Mouse (Mus musculus) stomach, embryonic 16.5 days (tissue): ENCODE results near the gene Aig1. TPM values are rescaled to one million over a fixed set of nuclear protein-coding genes. Genes with fewer than 3 reads are reported as not detected.

ENCODE experiments used
- ATAC-seq: fragments of 200-750 bp; cut with Nextera tagmentation; 2 replicates; pipeline ENCODE4 v1.8.0; 2017; ENCODE audit warnings: moderate number of reproducible peaks, moderate TSS enrichment; ENCODE audit not compliant: insufficient read depth, low FRiP score
- H3K27ac ChIP-seq: fragments of 300-500 bp; sonication (generic); 2 replicates; pipeline ENCODE4 v1.5.1; 2014; ENCODE audit warnings: low read length
- H3K27me3 ChIP-seq: fragments of 300-500 bp; sonication (generic); 2 replicates; pipeline ENCODE4 v1.6.1; 2014; ENCODE audit warnings: low read length, control low read depth, mixed read lengths; ENCODE audit not compliant: control insufficient read depth, insufficient read depth
- H3K36me3 ChIP-seq: fragments of 300-500 bp; sonication (generic); 2 replicates; pipeline ENCODE4 v1.6.1; 2014; ENCODE audit warnings: low read length; ENCODE audit not compliant: control insufficient read depth, insufficient read depth
- H3K4me1 ChIP-seq: fragments of 300-500 bp; sonication (generic); 2 replicates; pipeline ENCODE4 v1.6.1; 2014; ENCODE audit warnings: low read length, control low read depth, mixed read lengths; ENCODE audit not compliant: control insufficient read depth, insufficient read depth
- H3K4me2 ChIP-seq: fragments of 300-500 bp; sonication (generic); 2 replicates; pipeline ENCODE4 v1.6.1; 2014; ENCODE audit warnings: low read depth, low read length, mixed read lengths
- H3K4me3 ChIP-seq: fragments of 300-500 bp; sonication (generic); replicated peaks from 2 replicates; pipeline ENCODE4 v1.5.1; 2014; ENCODE audit warnings: mild to moderate bottlenecking, low read length
- H3K9ac ChIP-seq: fragments of 300-500 bp; sonication (generic); 2 replicates; pipeline ENCODE4 v1.6.1; 2014; ENCODE audit warnings: low read length
- H3K9me3 ChIP-seq: fragments of 300-500 bp; sonication (generic); replicated peaks from 2 replicates; pipeline ENCODE4 v1.6.1; 2016; ENCODE audit warnings: low read length, control low read depth; ENCODE audit not compliant: control insufficient read depth
- WGBS: fragments of 180-500 bp; shearing (Covaris S2); extraction: QIAGEN DNeasy Blood & Tissue Kit; methylation state at CpG from one replicate; pipeline ENCODE4 v1.1.7; 2014; 5-methylcytosine and 5-hydroxymethylcytosine counted together
- polyA plus RNA-seq: library from polyadenylated mRNA; unstranded; fragments of >200 nt; fragmentation: Nextera tagmentation; extraction: Ambion mirVana; gene quantifications from 2 replicates; pipeline ENCODE4 v1.2.1, GENCODE M21; 2015

Gene Aig1
- polyA plus RNA-seq, 1 experiment from 2014 or later = 39.4 TPM

GRCm38 (mm10) chr10:13837709-13838456 lies 30.9 kb downstream of the Aig1 start:
- no peak for ATAC-seq
- H3K4me1 ChIP-seq = peaks cover 3% of the 10 kb centered on the region; the same call in 1 of the 2 replicates
- no peak overlapping the region for H3K9ac ChIP-seq
- no peak overlapping the region for H3K4me2 ChIP-seq
- no peaks in the 10 kb centered on the region for H3K9me3 ChIP-seq
- WGBS = 84% methylated on average over 21 of the region's 21 CpGs
- no peak overlapping the region for H3K27ac ChIP-seq
- H3K4me3 ChIP-seq = no peak overlapping the region
- no peaks in the 10 kb centered on the region for H3K27me3 ChIP-seq
- no peaks in the 10 kb centered on the region for H3K36me3 ChIP-seq

DNA sequence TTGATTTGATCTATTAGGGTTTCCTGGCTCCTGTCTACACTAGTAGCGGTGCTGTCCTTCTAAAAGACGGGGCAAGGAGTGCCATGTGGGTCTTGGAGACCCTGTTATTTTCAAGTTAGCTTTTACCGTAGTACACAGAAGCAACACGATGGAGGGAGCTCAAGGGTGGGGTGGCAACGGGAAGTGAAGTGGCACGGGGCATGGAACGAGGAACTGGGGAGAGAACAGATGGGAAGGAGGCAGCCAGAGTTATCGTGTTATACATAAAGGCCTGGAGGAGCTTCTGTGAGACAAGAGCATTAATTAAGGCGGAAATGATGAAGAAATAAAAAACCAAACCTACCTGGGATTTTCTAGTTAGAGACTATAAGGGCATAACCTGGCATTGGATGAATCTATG lies 31.8 kb downstream of the Aig1 start:
- WGBS = 85% methylated on average over 9 of the region's 9 CpGs
- H3K27me3 ChIP-seq = no peaks in the 10 kb centered on the region
- no peaks in the 10 kb centered on the region for H3K9me3 ChIP-seq
- no peak for ATAC-seq
- no peak overlapping the region for H3K4me3 ChIP-seq
- H3K27ac ChIP-seq = no peak overlapping the region
- no peak overlapping the region for H3K4me2 ChIP-seq
- no peak overlapping the region for H3K9ac ChIP-seq
- H3K36me3 ChIP-seq = no peaks in the 10 kb centered on the region
- H3K4me1 ChIP-seq = peaks cover 7% of the 10 kb centered on the region

DNA sequence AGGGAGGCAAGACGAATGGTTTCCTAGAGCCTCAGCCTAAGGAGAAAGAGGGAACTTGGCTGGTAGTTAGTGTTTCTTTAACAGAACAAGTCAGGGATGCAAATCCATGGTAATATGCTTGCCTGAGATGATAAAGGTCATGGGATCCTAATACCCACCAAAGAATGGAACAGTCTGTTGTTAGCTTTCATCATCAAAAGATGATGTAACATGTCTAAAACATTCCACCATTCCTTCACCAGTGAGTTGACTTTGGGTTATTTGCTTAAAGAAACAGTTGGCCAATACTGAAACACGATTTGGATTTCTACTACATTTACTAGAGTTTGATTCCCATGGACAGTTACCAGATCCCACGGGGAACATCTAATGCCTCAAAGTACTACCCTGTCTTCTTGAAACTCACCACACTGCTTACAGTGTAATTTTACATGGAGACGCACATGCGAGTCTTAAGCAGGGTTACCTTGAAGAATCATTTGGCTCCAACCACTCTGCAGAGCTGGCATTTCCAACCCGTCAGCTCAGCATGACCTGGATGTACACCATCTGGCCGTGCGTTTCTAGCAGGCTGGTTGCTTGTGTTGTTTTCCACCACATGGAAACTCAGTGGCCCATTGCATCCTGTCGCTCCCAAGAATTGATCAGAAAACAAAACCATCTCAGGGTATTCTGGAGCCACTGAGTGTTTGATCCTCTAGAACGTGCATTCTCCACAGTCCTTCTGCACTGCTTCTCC lies 32.9 kb downstream of the Aig1 start:
- H3K4me1 ChIP-seq = peaks cover 7% of the 10 kb centered on the region
- no peaks in the 10 kb centered on the region for H3K9me3 ChIP-seq
- H3K27me3 ChIP-seq = no peaks in the 10 kb centered on the region
- H3K4me3 ChIP-seq = no peak overlapping the region
- H3K36me3 ChIP-seq = no peaks in the 10 kb centered on the region
- no peak for ATAC-seq
- no peak overlapping the region for H3K9ac ChIP-seq
- no peak overlapping the region for H3K27ac ChIP-seq
- no peak overlapping the region for H3K4me2 ChIP-seq
- WGBS = 83% methylated on average over 10 of the region's 10 CpGs

DNA sequence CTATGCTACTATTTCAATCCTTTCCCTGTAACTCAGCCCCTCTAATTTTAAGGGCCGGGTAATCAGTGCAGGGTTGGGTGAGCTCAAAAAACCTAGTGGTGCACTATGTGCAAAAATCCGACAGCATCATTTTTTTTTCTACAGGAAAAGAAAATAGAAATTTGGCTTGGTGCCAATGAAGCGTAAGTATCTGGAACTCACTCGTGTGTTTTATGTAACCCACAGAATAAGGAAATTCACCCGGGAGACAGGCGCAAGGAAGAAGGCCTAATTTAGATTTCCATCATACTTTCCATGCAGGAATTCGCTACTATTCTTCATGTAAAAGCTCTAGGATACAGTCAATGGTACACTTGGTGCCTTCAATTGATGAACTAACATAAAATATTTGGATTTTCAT lies 34.7 kb downstream of the Aig1 start:
- Histone ChIP-seq H3K27me3 (no peaks in the 10 kb centered on the region), H3K4me3 (no peak overlapping the region), H3K4me2 (no peak overlapping the region), H3K4me1 (peaks cover 7% of the 10 kb centered on the region), H3K36me3 (no peaks in the 10 kb centered on the region), H3K9me3 (no peaks in the 10 kb centered on the region), H3K9ac (no peak overlapping the region), H3K27ac (no peak overlapping the region)
- no peak for ATAC-seq
- WGBS = 58% methylated on average over 7 of the region's 7 CpGs

- no peak overlapping the region for H3K4me3 ChIP-seq
- peaks cover 7% of the 10 kb centered on the region for H3K4me1 ChIP-seq
- no peak overlapping the region for H3K4me2 ChIP-seq
- H3K9ac ChIP-seq = no peak overlapping the region
- no peak overlapping the region for H3K27ac ChIP-seq
- no peaks in the 10 kb centered on the region for H3K9me3 ChIP-seq
- 89% methylated on average over 12 of the region's 12 CpGs for WGBS
- H3K27me3 ChIP-seq = no peaks in the 10 kb centered on the region
- H3K36me3 ChIP-seq = no peaks in the 10 kb centered on the region
- ATAC-seq = no peak
Measured at GRCm38 (mm10) chr10:13833066-13833566, 35.7 kb downstream of the Aig1 start.

DNA sequence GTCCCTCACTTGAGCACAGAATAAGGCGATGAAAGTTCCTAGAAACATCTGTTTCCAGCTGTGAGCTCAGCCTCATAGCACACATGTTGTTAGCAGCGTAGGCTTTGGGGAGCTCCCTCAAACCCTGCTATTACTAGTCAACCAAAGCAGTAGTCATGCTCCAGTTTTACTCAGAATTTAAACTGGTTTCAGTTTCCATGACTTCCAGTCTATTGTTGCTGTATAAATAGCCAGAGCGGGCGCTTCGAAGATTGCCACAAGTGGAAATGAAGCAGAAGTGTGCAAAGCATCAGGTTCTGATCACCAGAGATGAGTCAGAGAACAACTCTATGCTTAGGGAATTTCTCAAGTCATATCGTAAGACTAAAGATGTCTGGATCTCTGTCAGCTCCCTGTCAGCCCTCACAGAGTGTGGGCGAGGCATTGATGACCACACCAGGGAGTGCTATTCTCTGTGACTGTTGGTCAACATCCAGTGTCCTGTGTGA lies 36.2 kb downstream of the Aig1 start:
- H3K27me3 ChIP-seq = no peaks in the 10 kb centered on the region
- H3K9ac ChIP-seq = no peak overlapping the region
- ATAC-seq = peak; percentile 58; the same call in 1 of the 2 replicates
- no peaks in the 10 kb centered on the region for H3K36me3 ChIP-seq
- 71% methylated on average over 7 of the region's 7 CpGs for WGBS
- H3K4me3 ChIP-seq = no peak overlapping the region
- no peaks in the 10 kb centered on the region for H3K9me3 ChIP-seq
- no peak overlapping the region for H3K27ac ChIP-seq
- H3K4me1 ChIP-seq = peaks cover 7% of the 10 kb centered on the region
- 0 out of 2 replicates have a peak overlapping the region, but pooled peaks have one; percentile 22 for H3K4me2 ChIP-seq

- H3K27me3 ChIP-seq = no peaks in the 10 kb centered on the region
- WGBS = 93% methylated on average over 8 of the region's 8 CpGs
- H3K36me3 ChIP-seq = no peaks in the 10 kb centered on the region
- H3K4me2 ChIP-seq = no peak overlapping the region
- H3K4me1 ChIP-seq = no peaks in the 10 kb centered on the region
- no peak for ATAC-seq
- no peak overlapping the region for H3K27ac ChIP-seq
- no peak overlapping the region for H3K4me3 ChIP-seq
- H3K9me3 ChIP-seq = no peaks in the 10 kb centered on the region
- H3K9ac ChIP-seq = no peak overlapping the region
Measured at GRCm38 (mm10) chr10:13827150-13827549, 41.6 kb downstream of the Aig1 start.

DNA sequence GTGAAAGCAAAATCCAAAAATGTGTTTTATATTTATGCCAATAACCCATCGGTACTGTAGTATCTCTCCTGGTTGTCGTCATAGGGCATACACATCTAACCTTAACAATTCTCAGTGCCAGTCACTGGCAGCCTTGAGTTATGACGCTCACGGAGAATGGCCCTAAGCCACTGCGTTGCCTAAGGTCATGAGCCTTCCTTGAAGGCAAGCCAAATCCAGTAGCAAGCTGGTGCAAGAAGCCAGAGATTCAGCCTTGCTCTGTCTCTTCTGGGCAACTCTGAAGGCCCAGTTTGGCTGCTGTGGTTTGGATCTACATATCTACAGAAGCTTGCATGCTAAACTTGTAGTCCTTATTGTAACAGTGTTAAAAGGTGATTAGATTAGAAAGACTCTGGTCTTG lies 55.2 kb downstream of the Aig1 start:
- Histone ChIP-seq H3K27me3 (no peaks in the 10 kb centered on the region), H3K36me3 (no peaks in the 10 kb centered on the region), H3K9ac (no peak overlapping the region), H3K4me2 (no peak overlapping the region), H3K4me1 (no peaks in the 10 kb centered on the region), H3K9me3 (no peaks in the 10 kb centered on the region), H3K4me3 (no peak overlapping the region), H3K27ac (no peak overlapping the region)
- ATAC-seq = no peak
- 92% methylated on average over 5 of the region's 5 CpGs for WGBS

DNA sequence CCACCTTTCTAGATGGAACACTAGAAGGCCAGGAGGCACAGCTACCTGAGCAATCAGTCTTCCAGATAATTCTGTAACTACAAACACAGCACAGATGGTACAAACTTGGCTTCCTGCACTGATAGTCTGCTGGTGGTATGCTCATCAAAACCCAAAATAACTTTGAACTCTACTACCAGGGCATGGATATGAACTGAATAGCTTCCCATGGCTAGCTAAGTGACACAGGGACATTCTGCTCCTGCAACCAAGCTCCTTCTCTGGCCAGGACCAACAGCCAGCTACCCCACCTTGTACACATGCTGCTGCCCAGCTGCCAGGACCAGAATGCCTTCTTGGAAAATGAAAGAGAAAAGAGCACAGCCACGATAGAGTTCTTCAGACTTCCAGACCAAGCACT lies 60.5 kb downstream of the Aig1 start:
- 69% methylated on average over 1 of the region's 1 CpGs for WGBS
- no peaks in the 10 kb centered on the region for H3K9me3 ChIP-seq
- no peak overlapping the region for H3K4me3 ChIP-seq
- no peaks in the 10 kb centered on the region for H3K27me3 ChIP-seq
- H3K4me2 ChIP-seq = no peak overlapping the region
- H3K27ac ChIP-seq = no peak overlapping the region
- no peak for ATAC-seq
- H3K36me3 ChIP-seq = no peaks in the 10 kb centered on the region
- no peaks in the 10 kb centered on the region for H3K4me1 ChIP-seq
- H3K9ac ChIP-seq = no peak overlapping the region
